Mouse (Mus musculus): ENCODE measurements at regions not wholly inside any gene's neighbourhood (a gene's known extent, or its start where the extent isn't known, plus 50 kb on each side); places are given as distances from the start of the nearest gene placed in this dataset.
A peak's percentile ranks its signal among the peaks of the same experiment; 100 is the strongest.

- no peak for DNase-seq (ENCODE audit: low spot score in 2 of 2)
Observed at GRCm38 (mm10) chr3:149436420-149436819, 446.1 kb upstream of the Adgrl2 start.

- DNase-seq (ENCODE audit: low spot score in 2 of 2): no peak
Observed at GRCm38 (mm10) chr3:149431795-149432194, 441.4 kb upstream of the Adgrl2 start.

- no peak for DNase-seq (ENCODE audit: low spot score in 2 of 2)
Observed at GRCm38 (mm10) chr3:149426023-149426759, 435.8 kb upstream of the Adgrl2 start.

- no peak for DNase-seq (ENCODE audit: low spot score in 2 of 2)
Observed at GRCm38 (mm10) chr3:149424306-149424705, 434.0 kb upstream of the Adgrl2 start.

- no peak for DNase-seq (ENCODE audit: low spot score in 2 of 2)
Observed at GRCm38 (mm10) chr3:149423491-149423890, 433.1 kb upstream of the Adgrl2 start.

- no peak for DNase-seq (ENCODE audit: low spot score in 2 of 2)
Observed at GRCm38 (mm10) chr3:149415081-149415480, 424.7 kb upstream of the Adgrl2 start.

- DNase-seq (ENCODE audit: low spot score in 2 of 2): no peak
Observed at GRCm38 (mm10) chr3:149413114-149413513, 422.8 kb upstream of the Adgrl2 start.

GRCm38 (mm10) chr3:149410518-149410917 lies 420.2 kb upstream of the Adgrl2 start:
- DNase-seq (ENCODE audit: low spot score in 2 of 2): no peak

- no peak for DNase-seq (ENCODE audit: low spot score in 2 of 2)
Observed at GRCm38 (mm10) chr3:149408858-149409257, 418.5 kb upstream of the Adgrl2 start.

GRCm38 (mm10) chr3:149405872-149406271 lies 415.5 kb upstream of the Adgrl2 start:
- no peak for DNase-seq (ENCODE audit: low spot score in 2 of 2)

GRCm38 (mm10) chr3:149404691-149405090 lies 414.3 kb upstream of the Adgrl2 start:
- no peak for DNase-seq (ENCODE audit: low spot score in 2 of 2)

- DNase-seq (ENCODE audit: low spot score in 2 of 2): no peak
Observed at GRCm38 (mm10) chr3:149402496-149402895, 412.1 kb upstream of the Adgrl2 start.

GRCm38 (mm10) chr3:149395082-149395481 lies 404.7 kb upstream of the Adgrl2 start:
- no peak for DNase-seq (ENCODE audit: low spot score in 2 of 2)

GRCm38 (mm10) chr3:149393317-149394172 lies 403.2 kb upstream of the Adgrl2 start:
- no peak for DNase-seq (ENCODE audit: low spot score in 2 of 2)

GRCm38 (mm10) chr3:149392164-149392563 lies 401.8 kb upstream of the Adgrl2 start:
- DNase-seq (ENCODE audit: low spot score in 2 of 2): no peak

GRCm38 (mm10) chr3:149387537-149387936 lies 397.2 kb upstream of the Adgrl2 start:
- no peak for DNase-seq (ENCODE audit: low spot score in 2 of 2)

GRCm38 (mm10) chr3:149386027-149386426 lies 395.7 kb upstream of the Adgrl2 start:
- no peak for DNase-seq (ENCODE audit: low spot score in 2 of 2)

- DNase-seq (ENCODE audit: low spot score in 2 of 2): no peak
Observed at GRCm38 (mm10) chr3:149385336-149385735, 395.0 kb upstream of the Adgrl2 start.

GRCm38 (mm10) chr3:149381559-149382245 lies 391.3 kb upstream of the Adgrl2 start:
- DNase-seq (ENCODE audit: low spot score in 2 of 2): peak; percentile 7 to 49

- DNase-seq (ENCODE audit: low spot score in 2 of 2): no peak
Observed at GRCm38 (mm10) chr3:149381051-149381450, 390.7 kb upstream of the Adgrl2 start.

- DNase-seq (ENCODE audit: low spot score in 2 of 2): no peak
Observed at GRCm38 (mm10) chr3:149379866-149380472, 389.6 kb upstream of the Adgrl2 start.

Data from layer of hippocampus, adult 18-20 months (tissue).